Mouse (Mus musculus): ENCODE results near the gene Sec24c.
"Not testable (repeated sequence)": the region's sequence is repeated elsewhere in the genome, so short reads cannot be mapped to it uniquely, and the experiment has no call there.

Gene Sec24c

GRCm38 (mm10) chr14:20674064-20674833 is at the start of gene Sec24c:
Sec24c (plus strand) TSS chr14:20674308.
- DNase-seq (ENCODE audit: low spot score): peak; percentile 97

GRCm38 (mm10) chr14:20626447-20626846 is 47.7 kb upstream of the Sec24c start:
- no peak for DNase-seq (ENCODE audit: low spot score)

- DNase-seq (ENCODE audit: low spot score): no peak
Observed at GRCm38 (mm10) chr14:20626971-20627370, 47.1 kb upstream of the Sec24c start.

GRCm38 (mm10) chr14:20631253-20631652 is 42.9 kb upstream of the Sec24c start:
- DNase-seq (ENCODE audit: low spot score): no peak

- no peak for DNase-seq (ENCODE audit: low spot score)
Observed at GRCm38 (mm10) chr14:20635546-20635945, 38.6 kb upstream of the Sec24c start.

- not testable (repeated sequence) for DNase-seq (ENCODE audit: low spot score)
Observed at GRCm38 (mm10) chr14:20636968-20637367, 37.1 kb upstream of the Sec24c start.

- no peak for DNase-seq (ENCODE audit: low spot score)
Observed at GRCm38 (mm10) chr14:20637818-20638574, 36.1 kb upstream of the Sec24c start.

GRCm38 (mm10) chr14:20638702-20639101 is 35.4 kb upstream of the Sec24c start:
- no peak for DNase-seq (ENCODE audit: low spot score)

- no peak for DNase-seq (ENCODE audit: low spot score)
Observed at GRCm38 (mm10) chr14:20639918-20640619, 34.0 kb upstream of the Sec24c start.

GRCm38 (mm10) chr14:20640644-20641437 is 33.3 kb upstream of the Sec24c start, which contains the start of gene Usp54:
Usp54 (minus strand) TSS chr14:20641063.
- peak; percentile 95 for DNase-seq (ENCODE audit: low spot score)

GRCm38 (mm10) chr14:20641438-20641875 is 32.7 kb upstream of the Sec24c start:
- no peak for DNase-seq (ENCODE audit: low spot score)

GRCm38 (mm10) chr14:20645547-20645946 is 28.6 kb upstream of the Sec24c start:
- no peak for DNase-seq (ENCODE audit: low spot score)

GRCm38 (mm10) chr14:20646381-20646780 is 27.7 kb upstream of the Sec24c start:
- no peak for DNase-seq (ENCODE audit: low spot score)

GRCm38 (mm10) chr14:20651000-20651399 is 23.1 kb upstream of the Sec24c start:
- no peak for DNase-seq (ENCODE audit: low spot score)

GRCm38 (mm10) chr14:20651722-20652256 is 22.3 kb upstream of the Sec24c start:
- no peak for DNase-seq (ENCODE audit: low spot score)

- DNase-seq (ENCODE audit: low spot score): no peak
Observed at GRCm38 (mm10) chr14:20654690-20655421, 19.3 kb upstream of the Sec24c start.

- DNase-seq (ENCODE audit: low spot score): no peak
Observed at GRCm38 (mm10) chr14:20655731-20656130, 18.4 kb upstream of the Sec24c start.

- no peak for DNase-seq (ENCODE audit: low spot score)
Observed at GRCm38 (mm10) chr14:20656361-20656760, 17.7 kb upstream of the Sec24c start, which contains the start of gene Myoz1. Myoz1 (minus strand) TSS chr14:20656540.

GRCm38 (mm10) chr14:20658326-20658725 is 15.8 kb upstream of the Sec24c start:
- DNase-seq (ENCODE audit: low spot score): no peak

- DNase-seq (ENCODE audit: low spot score): no peak
Observed at GRCm38 (mm10) chr14:20658902-20659301, 15.2 kb upstream of the Sec24c start.

- no peak for DNase-seq (ENCODE audit: low spot score)
Observed at GRCm38 (mm10) chr14:20659687-20660086, 14.4 kb upstream of the Sec24c start.
